Mouse (Mus musculus) myocyte (in vitro differentiated cells): ENCODE measurements at regions not wholly inside any gene's neighbourhood (a gene's known extent, or its start where the extent isn't known, plus 50 kb on each side); places are given as distances from the start of the nearest gene placed in this dataset.

Source experiments
- MAX ChIP-seq: IDR thresholded peaks from one replicate; pipeline ENCODE4 v1.6.1; 2011; ENCODE audit warnings: low read depth, mild to moderate bottlenecking, control low read depth
- POLR2A ChIP-seq: IDR thresholded peaks from one replicate; pipeline ENCODE4 v1.6.1; 2011; ENCODE audit warnings: low read depth, mild to moderate bottlenecking, control low read depth, moderate library complexity; ENCODE audit not compliant: insufficient read length
- REST ChIP-seq: IDR thresholded peaks from one replicate; pipeline ENCODE4 v1.6.1; 2011; ENCODE audit warnings: mild to moderate bottlenecking, control low read depth, moderate library complexity; ENCODE audit not compliant: insufficient read depth, insufficient read length
- SRF ChIP-seq: IDR thresholded peaks from one replicate; pipeline ENCODE4 v1.6.1; 2011; ENCODE audit warnings: low read depth; ENCODE audit not compliant: control insufficient read depth, insufficient read length
- TCF12 ChIP-seq: IDR thresholded peaks from one replicate; pipeline ENCODE4 v1.6.1; 2011; ENCODE audit warnings: mild to moderate bottlenecking, control low read depth; ENCODE audit not compliant: poor library complexity, insufficient read depth, severe bottlenecking
- TCF3 ChIP-seq: IDR thresholded peaks from one replicate; pipeline ENCODE4 v1.6.1; 2011; ENCODE audit warnings: low read depth, control low read depth; ENCODE audit not compliant: insufficient read length
- USF1 ChIP-seq: IDR thresholded peaks from one replicate; pipeline ENCODE4 v1.6.1; 2011; ENCODE audit warnings: low read depth, mild to moderate bottlenecking, control low read depth, moderate library complexity

- TF ChIP-seq TCF3: no peak
- no peak for TF ChIP-seq TCF12
- no peak for TF ChIP-seq POLR2A
- no peak for TF ChIP-seq SRF
- TF ChIP-seq REST: no peak
- TF ChIP-seq MAX: no peak
- TF ChIP-seq USF1: no peak
Measured at GRCm38 (mm10) chr16:57858151-57858764, 103.7 kb upstream of the Col8a1 start.
